Mouse (Mus musculus): Measurements from ENCODE around the gene Prr15l. TPM values are rescaled to one million over a fixed set of nuclear protein-coding genes. Genes with fewer than 3 reads are reported as not detected.

The Prr15l gene
- total and polyA plus RNA-seq, 2 experiments = 0.46 to 0.64 TPM

DNA sequence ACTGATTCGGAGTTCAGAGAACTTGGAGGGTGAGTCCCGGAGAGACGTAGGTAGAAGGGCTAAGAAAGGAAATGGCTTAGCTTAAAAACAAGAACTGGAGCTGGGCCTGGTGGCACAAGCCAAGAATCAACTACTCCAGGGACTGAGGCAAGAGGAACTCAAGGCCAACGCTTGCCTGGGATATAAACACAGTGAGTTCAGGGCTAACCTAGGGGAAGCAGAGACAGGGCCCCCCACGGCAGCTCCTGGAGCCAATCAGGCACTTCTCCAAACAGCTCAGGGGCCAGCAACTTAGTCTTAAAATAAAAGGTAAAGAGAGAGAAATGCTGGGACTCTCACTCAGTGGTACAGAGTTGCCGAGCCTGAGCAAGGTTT lies 10.5 kb downstream of the Prr15l start:
- H3K36me3 ChIP-seq (ENCODE audit: control insufficient read depth, insufficient read depth, low read length) = peaks cover 19% of the 10 kb centered on the region
- no peak for DNase-seq (ENCODE audit: extremely low read depth, low read depth, low spot score)
- no peak overlapping the region for H3K4me3 ChIP-seq (ENCODE audit: insufficient read depth, low read depth, low read length)
- 21% methylated on average over 6 of the region's 6 CpGs for WGBS
- H3K27ac ChIP-seq (replicated peaks; ENCODE audit: insufficient read depth, low read depth, low read length) = peak overlapping the region; percentile 76
- H3K27me3 ChIP-seq (ENCODE audit: control insufficient read depth, insufficient read depth, low read length) = no peaks in the 10 kb centered on the region
- no peaks in the 10 kb centered on the region for H3K79me2 ChIP-seq (ENCODE audit: control insufficient read depth, insufficient read depth, low read length)
- TF ChIP-seq POLR2A (IDR thresholded peaks at IDR 0.05; ENCODE audit: extremely low read depth, insufficient read depth, low read length) (no peak), CTCF (IDR thresholded peaks at IDR 0.05; ENCODE audit: low read depth, low read length) (no peak)
- H3K4me1 ChIP-seq (ENCODE audit: control insufficient read depth, insufficient read depth, low read length) = peaks cover 36% of the 10 kb centered on the region
- H3K9ac ChIP-seq (ENCODE audit: low read depth, low read length) = peak overlapping the region; percentile 43

DNA sequence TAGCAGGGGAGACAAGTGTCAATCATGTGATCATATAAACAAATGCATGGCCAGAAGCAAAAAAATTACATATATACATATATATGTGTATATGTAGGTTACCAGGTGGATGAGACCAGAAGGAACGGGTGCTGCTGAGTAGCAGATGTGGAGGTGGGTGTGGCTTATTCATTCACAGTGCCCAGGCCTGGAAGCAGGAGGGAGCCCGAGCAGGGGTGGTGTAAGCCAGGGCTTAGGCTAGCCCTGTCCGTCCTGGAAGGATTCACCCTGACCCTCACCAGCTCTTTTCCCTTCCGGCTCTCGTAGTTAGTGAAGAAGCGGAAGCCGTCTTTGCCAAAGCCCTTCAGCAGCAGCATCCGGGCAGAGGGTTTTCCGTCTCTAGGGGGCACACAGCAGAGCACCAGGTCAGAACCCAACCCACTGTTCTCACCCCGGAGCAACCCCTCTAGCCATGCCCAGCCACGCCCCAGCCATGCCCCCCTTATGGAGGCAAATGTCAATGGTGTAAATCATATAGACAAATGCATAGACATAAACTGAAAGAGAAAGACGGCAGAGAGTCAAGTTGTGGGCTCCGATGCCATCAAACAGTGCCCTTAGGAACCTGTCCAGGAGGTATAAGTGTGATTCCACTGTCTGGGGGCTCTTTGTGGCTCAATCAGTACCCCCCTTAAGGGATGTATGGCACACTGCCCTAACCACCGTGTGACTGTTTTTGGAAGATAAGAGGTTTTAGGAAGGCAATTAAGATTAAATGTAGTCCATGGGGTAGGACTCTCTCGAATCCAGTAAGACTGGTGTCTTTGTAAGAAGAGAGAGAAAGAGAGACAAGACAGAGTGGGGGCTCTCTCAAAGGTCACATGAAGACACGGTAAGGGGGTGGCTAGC lies 12.9 kb downstream of the Prr15l start:
- Histone ChIP-seq H3K36me3 (ENCODE audit: control insufficient read depth, insufficient read depth, low read length) (peaks cover 19% of the 10 kb centered on the region), H3K27me3 (ENCODE audit: control insufficient read depth, insufficient read depth, low read length) (no peaks in the 10 kb centered on the region), H3K9ac (ENCODE audit: low read depth, low read length) (no peak overlapping the region), H3K4me1 (ENCODE audit: control insufficient read depth, insufficient read depth, low read length) (peaks cover 38% of the 10 kb centered on the region), H3K79me2 (ENCODE audit: control insufficient read depth, insufficient read depth, low read length) (no peaks in the 10 kb centered on the region), H3K4me3 (ENCODE audit: insufficient read depth, low read depth, low read length) (no peak overlapping the region), H3K27ac (replicated peaks; ENCODE audit: insufficient read depth, low read depth, low read length) (no peak overlapping the region)
- DNase-seq (ENCODE audit: extremely low read depth, low read depth, low spot score) = no peak
- TF ChIP-seq POLR2A (IDR thresholded peaks at IDR 0.05; ENCODE audit: extremely low read depth, insufficient read depth, low read length) = no peak
- no peak for TF ChIP-seq CTCF (IDR thresholded peaks at IDR 0.05; ENCODE audit: low read depth, low read length)
- 84% methylated on average over 16 of the region's 16 CpGs for whole genome bisulfite sequencing

DNA sequence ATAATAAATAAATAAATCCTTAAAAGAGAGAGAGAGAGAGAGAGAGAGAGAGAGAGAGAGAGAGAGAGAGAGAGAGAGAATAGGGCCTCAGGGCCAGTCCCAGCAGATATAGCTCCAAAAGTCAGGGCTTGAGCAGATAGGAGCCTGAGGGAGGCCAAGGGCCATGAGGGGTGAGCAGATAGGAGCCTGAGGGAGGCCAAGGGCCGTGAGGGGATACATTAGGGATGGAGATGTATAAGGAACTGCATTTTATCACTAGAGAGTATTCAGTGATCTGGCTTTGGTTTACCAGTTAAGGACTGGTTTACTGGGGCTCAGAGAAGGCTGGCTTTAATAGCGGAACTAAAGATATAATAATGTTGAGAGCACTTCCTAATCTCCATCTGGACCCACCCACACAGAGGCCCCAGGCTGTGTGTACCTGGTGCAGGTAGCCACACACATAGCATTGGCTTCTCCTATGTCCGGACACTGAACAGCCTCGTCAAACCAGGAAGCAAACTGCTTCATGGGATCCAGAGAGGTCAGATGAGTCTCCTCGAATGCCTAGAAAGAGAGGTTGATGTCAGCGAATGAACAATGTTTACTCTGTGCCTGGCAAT lies 14.2 kb downstream of the Prr15l start:
- Histone ChIP-seq H3K27ac (replicated peaks; ENCODE audit: insufficient read depth, low read depth, low read length) (0 out of 2 replicates have a peak overlapping the region, but pooled peaks have one; percentile 28), H3K4me3 (ENCODE audit: insufficient read depth, low read depth, low read length) (no peak overlapping the region), H3K79me2 (ENCODE audit: control insufficient read depth, insufficient read depth, low read length) (no peaks in the 10 kb centered on the region), H3K27me3 (ENCODE audit: control insufficient read depth, insufficient read depth, low read length) (no peaks in the 10 kb centered on the region), H3K9ac (ENCODE audit: low read depth, low read length) (no peak overlapping the region), H3K36me3 (ENCODE audit: control insufficient read depth, insufficient read depth, low read length) (peaks cover 19% of the 10 kb centered on the region), H3K4me1 (ENCODE audit: control insufficient read depth, insufficient read depth, low read length) (peaks cover 33% of the 10 kb centered on the region)
- 49% methylated on average over 6 of the region's 6 CpGs for WGBS
- TF ChIP-seq POLR2A (IDR thresholded peaks at IDR 0.05; ENCODE audit: extremely low read depth, insufficient read depth, low read length) = no peak
- TF ChIP-seq CTCF (IDR thresholded peaks at IDR 0.05; ENCODE audit: low read depth, low read length) = no peak
- no peak for DNase-seq (ENCODE audit: extremely low read depth, low read depth, low spot score)

DNA sequence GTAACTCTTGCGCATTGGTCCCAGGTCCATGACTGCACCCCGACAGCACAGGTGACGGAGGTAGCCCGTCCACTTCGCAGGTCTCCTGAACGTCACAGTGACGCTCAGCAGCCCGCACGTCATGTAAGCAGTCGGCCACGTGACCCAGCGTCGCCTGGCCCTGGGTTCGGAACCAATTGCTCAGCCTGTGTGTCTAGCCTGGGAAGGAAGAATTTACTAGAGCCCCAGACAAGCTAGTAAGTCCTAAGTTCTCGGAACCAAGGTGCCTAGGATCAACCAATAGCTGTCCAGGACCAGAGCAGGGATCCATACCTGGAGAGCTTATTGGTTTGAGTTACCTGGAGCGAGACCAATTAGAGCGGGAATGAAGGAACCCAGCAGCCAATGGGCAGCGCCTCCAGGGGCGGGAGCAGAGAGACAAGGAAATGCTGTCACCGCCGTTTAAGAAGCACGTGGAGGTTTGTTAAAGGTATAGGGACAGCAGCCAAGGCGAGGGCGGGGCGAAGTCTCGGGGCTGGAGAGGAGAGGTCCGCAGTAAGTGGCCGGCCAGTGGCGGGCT lies 15.9 kb downstream of the Prr15l start, which contains the start of gene Pnpo:
TSS of gene Pnpo (minus strand) at position 241 of the 559 bp plus-strand sequence.
- Histone ChIP-seq H3K27me3 (ENCODE audit: control insufficient read depth, insufficient read depth, low read length) (no peaks in the 10 kb centered on the region), H3K27ac (replicated peaks; ENCODE audit: insufficient read depth, low read depth, low read length) (peak within 1 kb of the TSS; percentile 98), H3K9ac (ENCODE audit: low read depth, low read length) (peak within 1 kb of the TSS; percentile 96), H3K4me3 (ENCODE audit: insufficient read depth, low read depth, low read length) (peak within 1 kb of the TSS; percentile 62), H3K79me2 (ENCODE audit: control insufficient read depth, insufficient read depth, low read length) (no peaks in the 10 kb centered on the region), H3K36me3 (ENCODE audit: control insufficient read depth, insufficient read depth, low read length) (peaks cover 17% of the 10 kb centered on the region), H3K4me1 (ENCODE audit: control insufficient read depth, insufficient read depth, low read length) (peaks cover 24% of the 10 kb centered on the region)
- no peak for TF ChIP-seq CTCF (IDR thresholded peaks at IDR 0.05; ENCODE audit: low read depth, low read length)
- TF ChIP-seq POLR2A (IDR thresholded peaks at IDR 0.05; ENCODE audit: extremely low read depth, insufficient read depth, low read length) = peak; percentile 80
- DNase-seq (ENCODE audit: extremely low read depth, low read depth, low spot score) = peak; percentile 100
- WGBS = under 1% methylated on average over 29 of the region's 29 CpGs

DNA sequence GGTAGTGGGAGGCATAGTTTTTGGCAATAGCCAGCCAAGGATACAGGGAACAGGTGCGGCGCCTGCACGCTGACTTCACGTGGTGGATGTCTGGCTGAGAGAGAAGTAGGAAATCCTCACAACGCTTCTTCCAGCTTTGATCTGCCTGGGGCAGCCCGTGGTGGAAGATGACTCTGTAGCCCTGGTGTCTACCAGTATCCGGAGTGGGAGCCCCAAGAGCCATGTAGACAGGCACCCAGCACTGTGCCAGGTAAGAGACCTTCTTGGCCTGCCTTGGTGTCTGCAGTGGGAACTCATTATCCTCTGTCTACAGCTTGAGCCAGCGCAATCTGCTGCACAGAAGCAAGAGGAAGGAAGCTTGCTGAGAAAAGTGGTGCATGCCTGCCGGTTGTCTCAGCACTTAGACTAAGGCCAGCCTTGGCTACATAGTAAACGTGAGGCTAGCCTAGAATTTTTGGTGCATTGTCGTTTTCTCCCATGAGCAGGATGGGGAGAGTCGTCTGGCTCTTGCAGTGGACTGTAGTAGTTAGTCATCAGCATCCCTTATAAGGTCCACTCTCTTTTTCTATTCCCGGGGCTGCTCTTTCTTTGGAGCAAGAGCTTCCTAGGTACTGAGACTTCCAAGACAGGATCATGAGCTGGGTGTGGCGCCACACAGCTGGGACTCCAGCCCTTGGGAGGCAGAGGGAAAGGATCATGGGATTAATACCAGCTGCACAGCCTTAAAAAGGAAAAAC lies 17.1 kb downstream of the Prr15l start:
- Histone ChIP-seq H3K36me3 (ENCODE audit: control insufficient read depth, insufficient read depth, low read length) (peaks cover 7% of the 10 kb centered on the region; the same call in 1 of the 2 replicates), H3K4me3 (ENCODE audit: insufficient read depth, low read depth, low read length) (no peak overlapping the region), H3K27ac (replicated peaks; ENCODE audit: insufficient read depth, low read depth, low read length) (no peak overlapping the region), H3K79me2 (ENCODE audit: control insufficient read depth, insufficient read depth, low read length) (no peaks in the 10 kb centered on the region), H3K27me3 (ENCODE audit: control insufficient read depth, insufficient read depth, low read length) (no peaks in the 10 kb centered on the region), H3K4me1 (ENCODE audit: control insufficient read depth, insufficient read depth, low read length) (peaks cover 12% of the 10 kb centered on the region), H3K9ac (ENCODE audit: low read depth, low read length) (no peak overlapping the region)
- 74% methylated on average over 14 of the region's 14 CpGs for WGBS
- no peak for DNase-seq (ENCODE audit: extremely low read depth, low read depth, low spot score)
- no peak for TF ChIP-seq CTCF (IDR thresholded peaks at IDR 0.05; ENCODE audit: low read depth, low read length)
- TF ChIP-seq POLR2A (IDR thresholded peaks at IDR 0.05; ENCODE audit: extremely low read depth, insufficient read depth, low read length) = no peak

All from liver, adult 2 months (tissue).